Mouse (Mus musculus) lung, postnatal 10 days (tissue): ENCODE data around the gene Rapgef3.

Experiments used
- DNase-seq: peaks from one replicate; pipeline ENCODE4 v3.0.0; 2021

Rapgef3 gene

DNA sequence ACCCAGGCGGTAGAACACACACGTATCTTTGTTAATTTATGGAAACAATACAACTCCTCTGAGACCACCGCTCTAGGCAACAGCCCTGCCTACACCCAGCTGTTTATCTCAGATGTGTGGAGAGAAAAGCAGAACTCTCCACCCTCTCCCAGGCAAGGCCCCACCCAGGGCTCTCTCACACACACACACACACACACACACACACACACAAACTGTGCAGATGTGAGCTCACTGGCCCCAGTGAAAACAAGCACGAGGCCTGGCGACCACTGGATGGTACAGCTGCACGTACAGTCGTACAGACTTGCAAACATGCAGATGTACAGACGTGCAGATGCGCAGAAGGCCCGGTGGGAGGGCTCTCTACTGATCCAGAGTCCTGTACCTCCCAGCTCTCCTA is 22.8 kb downstream of the Rapgef3 start:
- peak; percentile 47 for DNase-seq

DNA sequence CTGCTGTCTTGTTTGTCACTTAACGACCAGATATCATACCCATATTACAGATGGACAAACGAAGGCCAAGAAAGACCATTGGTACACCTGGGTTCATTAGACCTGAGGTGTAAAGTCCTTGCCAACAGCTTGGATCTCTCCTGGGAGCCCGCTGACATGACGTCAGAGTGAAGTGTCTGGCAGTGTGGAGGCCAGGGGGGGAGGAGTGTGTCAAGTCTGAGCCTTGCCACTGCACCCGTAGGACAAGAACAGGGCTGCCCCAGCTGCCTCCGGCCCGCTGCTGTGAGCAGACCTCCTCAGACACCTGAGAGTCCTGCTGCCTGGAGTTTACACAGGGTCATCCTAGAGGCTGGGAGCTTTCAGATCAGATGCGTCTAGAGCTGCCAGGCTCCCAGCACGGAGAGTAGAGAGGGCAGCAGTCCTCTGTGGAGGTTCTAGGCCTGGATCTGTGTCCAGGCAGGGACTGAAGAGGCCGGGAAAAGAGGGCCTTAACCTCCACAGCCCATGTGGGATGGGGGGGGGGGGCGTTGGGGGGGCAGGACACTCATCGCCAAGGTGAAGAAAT is 23.7 kb downstream of the Rapgef3 start:
- no peak for DNase-seq

DNA sequence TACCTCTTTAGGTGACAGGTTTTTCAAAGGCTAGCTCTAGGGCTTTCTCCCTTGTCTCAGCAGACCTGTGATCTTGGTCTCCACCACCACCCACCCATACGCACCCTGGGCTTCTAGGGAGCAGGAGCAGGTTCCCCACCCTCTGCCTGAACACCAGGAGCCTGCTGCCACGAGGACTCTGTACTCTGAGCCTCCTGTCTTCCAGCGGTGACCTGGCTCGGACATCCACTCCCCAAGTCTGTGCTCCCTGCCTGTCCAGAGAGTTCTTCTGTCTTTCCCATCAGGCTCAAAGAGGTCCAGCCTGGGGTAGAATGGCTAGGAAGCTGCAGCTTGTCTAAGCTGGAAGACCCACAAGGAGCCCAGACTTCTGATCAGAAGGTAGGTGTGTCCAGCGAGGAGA is 24.6 kb downstream of the Rapgef3 start:
- no peak for DNase-seq

DNA sequence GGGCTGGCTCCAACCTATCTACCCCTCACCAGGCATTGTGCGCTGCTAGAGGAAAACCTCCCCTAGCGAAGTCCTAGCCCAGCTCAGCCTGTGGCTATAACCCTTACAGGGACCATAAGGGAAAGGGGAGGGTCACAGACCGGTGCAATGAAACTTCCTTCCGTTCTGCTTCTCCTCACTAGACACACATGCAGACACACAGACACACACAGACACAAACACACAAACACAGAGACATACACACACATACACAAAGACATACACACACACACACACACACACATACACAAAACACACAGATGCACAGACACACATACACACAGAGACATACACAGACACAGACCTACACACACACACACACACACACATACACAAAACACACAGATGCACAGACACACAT is 25.2 kb downstream of the Rapgef3 start:
- DNase-seq: no peak

DNA sequence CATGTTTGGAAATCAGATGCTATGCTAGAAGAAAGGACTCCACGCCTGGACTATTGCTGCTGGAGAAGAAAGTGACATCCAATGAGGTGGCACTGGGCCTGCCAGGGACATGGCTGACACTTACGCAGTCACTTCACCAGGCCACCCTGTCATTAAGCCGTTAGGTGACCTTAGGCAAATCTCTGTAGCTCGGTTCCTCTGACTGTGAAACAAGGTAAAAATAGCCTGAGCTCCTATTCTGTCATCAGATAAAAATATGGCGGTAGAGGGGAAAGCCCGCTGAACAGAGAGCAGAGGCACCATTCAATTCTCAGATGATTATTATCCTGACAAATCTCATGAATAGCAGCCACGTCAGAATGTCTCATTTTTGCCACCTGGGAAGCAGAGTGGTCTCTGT is 25.7 kb downstream of the Rapgef3 start:
- no peak for DNase-seq

DNA sequence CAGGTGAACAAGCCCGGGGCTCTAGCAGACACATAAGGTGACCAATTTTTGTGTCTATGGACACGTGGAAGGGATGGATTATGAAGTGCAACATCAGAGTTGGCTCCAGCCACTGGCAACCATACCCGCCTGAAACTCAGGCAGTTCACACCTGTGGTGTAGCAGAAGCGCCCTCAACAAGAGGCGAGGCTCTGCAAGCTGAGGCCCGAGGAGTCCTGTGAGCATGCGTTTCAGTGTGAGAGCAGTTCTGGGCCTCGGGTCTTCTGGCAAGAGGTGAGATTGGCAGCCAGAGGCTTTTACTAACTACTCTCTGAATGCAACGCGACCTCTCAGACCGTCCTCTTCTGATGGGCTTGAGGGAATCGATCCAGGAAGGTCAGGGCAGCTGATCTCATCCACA is 26.1 kb downstream of the Rapgef3 start:
- DNase-seq: no peak

DNA sequence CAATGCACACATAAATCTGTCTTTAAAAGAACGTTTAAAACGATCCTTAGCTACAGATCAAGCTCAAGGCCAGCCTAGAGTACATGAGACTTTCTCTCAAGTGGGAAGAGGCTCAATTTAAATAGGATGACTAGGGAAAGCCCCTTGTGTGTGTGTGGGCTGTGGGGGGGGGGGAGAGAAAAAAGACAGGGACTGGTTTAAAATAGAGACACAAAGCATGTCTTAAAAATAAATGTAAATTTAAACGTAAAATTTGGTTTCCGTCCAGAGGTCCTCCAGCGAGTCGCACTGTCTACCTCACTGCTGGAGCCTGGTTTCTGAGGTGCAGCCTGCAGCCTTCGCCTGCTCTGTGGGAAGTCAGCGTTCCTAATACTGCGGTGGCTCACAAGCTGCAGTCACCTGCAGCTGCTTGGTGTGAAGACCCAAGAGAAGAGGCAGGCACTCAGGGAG is 27.5 kb downstream of the Rapgef3 start:
- no peak for DNase-seq

DNA sequence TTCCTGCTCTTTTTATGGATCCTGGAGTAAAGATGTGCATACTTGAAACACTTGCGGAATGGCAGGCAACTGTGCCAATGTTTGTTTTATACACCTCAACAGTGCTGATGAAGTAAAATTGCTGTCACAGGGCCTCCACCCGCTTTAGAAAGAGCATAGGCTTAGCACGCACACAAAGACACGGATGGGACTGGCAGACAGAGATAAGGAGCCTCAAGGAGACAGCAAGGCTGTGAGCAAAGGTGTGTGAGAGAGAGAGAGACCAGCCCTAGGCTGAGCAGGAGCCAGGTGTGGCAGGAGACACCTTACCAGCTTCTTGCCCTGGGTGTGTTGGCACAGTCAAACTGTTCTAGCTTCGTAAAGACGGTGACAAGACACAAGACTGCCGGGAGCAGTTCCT is 28.8 kb downstream of the Rapgef3 start:
- no peak for DNase-seq

DNA sequence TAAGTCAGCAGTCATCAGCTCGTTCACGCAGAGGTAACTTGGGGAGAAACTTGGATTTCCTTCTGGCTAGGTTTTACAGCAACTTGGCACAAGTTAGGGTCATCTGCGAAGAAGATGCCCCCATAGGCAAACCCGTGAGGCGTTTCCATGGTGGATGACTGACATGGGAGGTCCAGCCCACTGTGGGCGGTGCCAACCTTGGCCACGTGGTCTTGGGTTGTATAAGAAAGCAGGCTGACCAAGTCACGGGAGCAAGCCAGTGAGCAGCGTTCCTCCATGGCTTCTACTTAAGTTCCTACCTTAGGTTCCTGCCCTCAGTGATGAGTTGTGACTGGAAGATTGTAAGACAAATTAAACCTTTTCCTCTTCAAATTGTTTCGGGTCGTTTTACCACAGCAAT is 35.8 kb downstream of the Rapgef3 start:
- DNase-seq: no peak

DNA sequence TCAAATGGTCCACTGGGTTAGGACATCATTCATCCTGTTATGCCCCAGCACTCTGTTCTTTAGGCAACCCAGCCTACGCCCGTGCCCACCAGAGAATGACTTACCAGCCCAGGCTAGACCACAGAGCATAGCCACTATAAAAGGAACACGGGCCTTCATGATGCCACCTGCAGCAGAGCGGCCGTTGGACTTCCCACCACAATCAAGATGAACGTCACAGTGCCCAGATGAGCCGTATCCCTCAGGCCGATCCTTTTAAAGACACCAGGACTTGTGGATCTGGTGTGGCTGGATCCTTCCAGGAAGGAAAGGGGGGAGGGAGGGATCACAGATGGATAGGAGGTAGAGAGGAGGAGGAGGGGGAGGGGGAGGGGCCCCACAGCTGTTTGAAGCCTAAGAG is 36.7 kb downstream of the Rapgef3 start, which contains the start of gene Endou:
Endou (minus strand) TSS at position 229 of the 400 bp plus-strand sequence.
- no peak for DNase-seq

DNA sequence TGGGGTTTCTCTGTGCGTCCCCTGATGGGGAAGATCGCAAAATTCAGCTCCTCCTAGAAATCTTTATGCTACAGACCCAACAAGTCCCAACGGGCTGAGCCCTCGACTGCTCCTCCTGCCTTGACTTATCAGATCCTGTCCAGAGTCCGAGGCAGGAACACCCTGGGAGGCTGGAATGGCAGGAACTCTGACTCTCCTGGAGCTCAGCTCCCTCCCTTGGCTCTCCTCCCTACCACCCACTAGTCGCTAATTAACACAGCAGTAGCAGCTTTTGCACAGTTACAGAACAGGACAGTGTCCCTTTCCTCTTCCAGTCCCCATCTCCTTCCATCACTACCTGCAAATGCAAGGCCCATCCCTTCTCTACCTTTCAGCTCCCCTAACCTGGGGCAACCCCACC is 37.4 kb downstream of the Rapgef3 start:
- DNase-seq: no peak

DNA sequence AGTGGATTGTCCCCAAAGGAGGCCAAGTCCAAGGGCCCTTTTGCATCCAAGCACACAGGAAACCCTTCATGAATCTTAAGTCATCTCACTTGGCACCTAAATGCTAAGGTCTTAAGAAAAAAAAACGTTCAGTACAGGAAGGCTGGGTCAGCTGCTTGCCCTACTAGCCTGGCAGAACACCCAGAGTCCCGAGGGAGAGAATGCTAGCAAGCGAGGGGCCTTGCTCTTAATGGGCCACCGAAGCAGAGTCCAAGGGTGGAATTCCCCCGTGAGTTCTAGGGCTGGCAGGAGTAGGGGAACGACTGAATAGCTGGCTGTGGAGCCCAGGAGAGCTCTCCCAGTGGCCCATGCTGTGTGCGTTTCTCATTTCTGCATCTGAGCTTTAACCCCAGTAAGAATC is 39.0 kb downstream of the Rapgef3 start:
- DNase-seq: no peak

DNA sequence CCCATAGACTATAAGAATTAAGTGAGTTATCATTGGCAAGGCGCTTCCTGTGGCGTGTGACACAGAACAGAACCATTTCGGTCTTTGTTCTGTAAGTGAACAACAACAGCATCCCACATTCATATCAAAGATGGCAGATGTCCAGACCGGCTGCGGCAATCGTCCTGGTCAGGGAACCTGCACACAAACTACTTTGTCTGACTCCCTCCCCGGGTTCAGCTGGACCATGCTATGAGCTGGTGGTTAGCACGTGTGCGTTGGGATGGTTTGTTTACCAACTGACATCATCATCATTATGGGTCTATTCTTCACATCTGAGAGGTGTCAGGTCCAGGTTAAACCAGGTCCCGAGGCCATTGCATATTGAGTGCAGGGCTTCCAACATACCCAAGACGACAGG is 39.4 kb downstream of the Rapgef3 start:
- DNase-seq: no peak

DNA sequence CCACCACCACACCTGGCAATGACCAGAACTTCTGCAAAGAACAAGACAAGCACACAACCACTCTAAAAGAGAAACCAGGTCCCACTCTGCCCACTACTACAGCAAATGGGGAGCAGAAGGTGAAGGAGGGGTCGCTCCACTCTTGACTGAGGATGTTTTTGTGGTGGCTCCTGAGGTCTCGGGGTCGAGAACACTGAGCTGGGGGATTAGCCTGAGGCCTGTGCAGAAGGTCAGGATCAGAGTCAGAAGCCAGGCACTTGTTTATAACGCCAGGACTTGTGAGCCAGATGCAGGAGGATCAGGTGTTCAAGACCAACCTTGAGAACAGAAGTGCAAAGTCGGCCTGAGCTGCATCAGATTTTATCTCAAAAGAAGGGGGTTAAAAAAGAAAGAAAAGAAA is 40.3 kb downstream of the Rapgef3 start:
- DNase-seq: no peak

DNA sequence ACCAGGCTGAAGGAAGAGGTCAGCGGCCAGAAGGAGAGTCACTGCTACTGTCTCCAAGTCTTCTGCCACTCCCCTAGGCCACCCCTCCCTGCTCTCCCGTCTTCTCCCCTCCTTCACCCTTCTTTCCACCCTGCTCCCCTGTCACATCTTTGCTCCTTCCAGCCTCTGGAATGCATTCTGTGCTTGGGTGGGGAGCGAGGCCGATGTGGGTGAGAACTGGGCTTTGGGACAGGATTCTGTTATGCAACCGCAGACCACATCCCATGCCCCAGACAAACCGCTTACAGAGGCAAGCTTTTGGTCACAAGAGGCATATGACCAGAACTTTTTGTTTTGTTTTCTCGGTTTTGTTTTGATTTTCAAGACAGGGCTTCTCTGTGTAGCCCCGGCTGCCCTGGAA is 40.7 kb downstream of the Rapgef3 start:
- DNase-seq: peak; percentile 74

DNA sequence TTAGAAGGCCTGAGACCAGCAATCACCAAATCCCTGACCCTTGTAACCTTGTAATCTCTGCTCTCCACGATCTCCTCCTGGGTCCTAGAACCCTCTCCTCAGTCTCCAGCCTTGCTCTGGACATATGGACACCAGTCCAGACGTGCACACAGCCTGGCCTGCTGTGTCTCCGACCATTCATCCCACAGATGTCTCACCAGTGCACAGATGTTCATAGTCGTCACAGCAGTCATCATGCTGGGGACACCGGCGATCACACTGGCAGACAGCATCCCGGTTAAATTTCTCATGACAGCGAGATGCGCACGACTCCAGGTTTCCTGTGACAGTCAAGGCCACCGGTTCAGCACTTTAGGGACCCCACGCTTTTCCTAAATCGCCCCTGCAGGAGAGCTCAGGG is 41.5 kb downstream of the Rapgef3 start:
- no peak for DNase-seq

DNA sequence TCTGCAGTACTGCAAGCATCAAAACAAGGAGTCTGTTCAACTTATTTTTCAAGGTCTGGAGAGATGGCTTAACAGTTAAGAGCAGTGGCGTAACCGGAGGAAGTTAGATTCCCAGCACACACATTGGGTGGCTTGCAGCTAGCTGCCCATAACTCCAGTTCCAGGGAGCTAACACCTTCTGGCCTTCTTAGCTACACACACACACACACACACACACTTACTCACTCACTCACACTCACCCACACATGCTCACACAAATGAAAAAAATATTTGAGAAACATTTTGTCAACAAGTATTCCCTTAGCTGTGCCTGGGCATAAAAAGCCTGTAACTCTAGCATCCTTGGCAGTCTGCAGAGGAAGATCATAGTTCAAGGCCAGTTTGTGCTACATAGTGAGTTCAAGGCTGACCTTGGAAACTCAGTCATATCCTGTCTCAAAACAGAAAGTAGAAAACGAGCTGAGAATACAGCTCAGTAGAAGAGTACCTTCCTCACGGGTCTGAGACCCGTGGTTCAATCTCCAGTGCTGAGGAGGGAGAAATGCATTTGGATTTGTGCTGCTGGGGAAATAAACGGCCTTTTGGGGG is 42.5 kb downstream of the Rapgef3 start:
- no peak for DNase-seq

DNA sequence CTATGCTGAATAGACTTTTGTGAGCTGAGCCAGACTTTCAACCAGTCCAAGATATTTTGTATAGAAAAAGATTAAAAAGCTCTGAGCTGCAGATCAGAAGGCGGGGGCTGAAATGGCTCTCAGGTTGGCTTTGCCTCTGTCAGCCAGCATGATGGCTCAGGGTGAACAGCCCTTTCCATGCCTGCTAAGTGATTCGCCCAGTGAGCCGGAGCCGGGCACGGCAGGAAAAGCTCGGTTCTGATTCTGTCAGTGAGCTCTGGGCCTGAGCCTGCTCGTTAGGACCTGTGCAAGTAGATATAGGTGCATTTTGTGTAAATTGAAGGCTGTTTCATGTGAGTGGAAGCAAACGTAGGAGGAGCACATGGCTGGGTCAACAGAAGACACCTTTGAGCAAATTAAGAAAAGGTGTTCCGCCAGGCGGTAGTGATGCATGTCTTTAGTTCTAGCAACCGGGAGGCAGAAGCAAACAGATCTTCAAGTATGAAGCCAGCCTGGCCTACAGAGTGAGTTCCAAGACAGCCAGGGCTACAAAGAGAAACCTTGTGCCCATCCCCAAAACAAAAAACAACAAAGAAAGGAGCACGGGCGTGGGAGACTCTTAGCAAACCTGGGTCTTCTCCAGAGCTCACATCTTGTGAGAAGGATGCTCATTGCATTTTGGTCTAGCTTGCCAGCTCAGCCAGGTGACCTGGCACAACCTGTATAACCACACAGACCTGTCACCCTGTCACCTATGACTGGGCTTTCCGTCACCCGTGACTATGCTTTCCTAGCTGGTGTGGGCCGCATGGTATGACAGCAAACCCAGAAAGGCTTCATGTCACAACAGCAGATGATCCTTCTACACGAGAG is 43.2 kb downstream of the Rapgef3 start:
- no peak for DNase-seq

DNA sequence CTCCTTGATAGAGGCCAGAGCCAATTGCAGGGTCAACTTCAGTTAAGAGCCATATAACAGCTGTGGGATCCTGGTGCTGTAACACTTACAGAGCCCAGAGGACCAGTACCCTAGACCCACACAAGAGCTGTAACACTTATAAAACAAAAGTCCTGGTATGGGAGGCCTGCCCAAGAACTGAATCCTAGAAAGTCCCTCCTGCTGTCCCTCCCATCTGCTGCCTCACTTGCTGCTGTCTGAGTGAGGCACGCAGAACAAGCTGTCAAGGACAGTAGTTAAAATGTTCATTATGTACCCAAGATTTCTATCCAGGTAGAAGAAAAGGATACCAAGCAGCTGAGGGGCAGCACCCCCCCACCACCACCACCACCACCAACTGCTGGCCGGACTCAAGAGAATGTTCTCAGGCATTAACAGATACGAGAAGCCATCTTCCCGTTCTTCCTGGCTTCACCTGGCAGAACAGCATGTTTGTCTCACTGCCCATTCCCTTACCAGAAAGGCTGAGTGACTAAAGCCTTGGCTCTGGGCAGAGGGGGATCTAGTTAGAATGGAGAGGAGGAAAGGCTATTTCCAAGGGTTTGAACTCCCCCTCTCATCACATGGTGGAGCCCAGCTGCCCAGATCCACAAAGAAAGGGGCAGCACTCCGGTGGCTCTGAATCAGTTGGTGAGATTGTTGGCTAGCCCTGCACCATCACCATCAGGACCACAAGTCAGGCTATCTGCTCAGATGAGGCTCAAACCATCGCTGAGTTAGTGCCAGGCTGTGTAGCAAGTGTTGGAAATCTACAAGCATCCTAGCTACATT is 44.0 kb downstream of the Rapgef3 start:
- no peak for DNase-seq

DNA sequence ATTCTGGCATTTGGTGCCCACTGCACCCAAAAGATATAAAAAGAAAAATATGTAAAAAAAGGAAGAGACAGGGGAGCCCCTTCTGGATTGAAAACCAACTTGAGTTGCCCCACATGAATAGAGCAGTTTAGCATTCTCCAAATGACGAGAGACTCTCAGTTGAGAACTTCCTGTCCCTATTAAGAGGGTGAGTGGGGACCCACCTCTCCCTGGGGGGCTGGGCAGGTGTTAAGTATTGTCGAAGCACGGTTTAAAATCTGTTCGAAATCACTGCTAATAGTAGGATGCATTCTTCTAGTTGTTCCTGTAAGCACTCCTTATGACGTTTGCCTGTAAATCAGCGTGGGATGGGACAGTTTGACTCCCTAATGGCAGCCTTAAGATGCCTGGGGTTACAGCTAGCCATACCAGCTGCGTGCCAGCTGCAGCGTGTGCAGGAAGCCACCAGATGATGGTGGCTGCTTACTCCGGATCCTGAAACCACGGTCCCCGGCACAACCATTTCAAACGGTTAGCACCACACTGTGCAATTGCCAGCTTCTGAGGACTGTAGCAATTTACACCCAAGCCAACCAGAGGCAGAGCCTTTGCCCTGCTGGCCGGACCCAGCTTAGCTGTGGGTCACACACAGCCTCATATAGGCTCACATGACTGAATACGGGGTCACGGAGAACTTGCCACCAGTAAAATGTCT is 46.6 kb downstream of the Rapgef3 start:
- DNase-seq: no peak

DNA sequence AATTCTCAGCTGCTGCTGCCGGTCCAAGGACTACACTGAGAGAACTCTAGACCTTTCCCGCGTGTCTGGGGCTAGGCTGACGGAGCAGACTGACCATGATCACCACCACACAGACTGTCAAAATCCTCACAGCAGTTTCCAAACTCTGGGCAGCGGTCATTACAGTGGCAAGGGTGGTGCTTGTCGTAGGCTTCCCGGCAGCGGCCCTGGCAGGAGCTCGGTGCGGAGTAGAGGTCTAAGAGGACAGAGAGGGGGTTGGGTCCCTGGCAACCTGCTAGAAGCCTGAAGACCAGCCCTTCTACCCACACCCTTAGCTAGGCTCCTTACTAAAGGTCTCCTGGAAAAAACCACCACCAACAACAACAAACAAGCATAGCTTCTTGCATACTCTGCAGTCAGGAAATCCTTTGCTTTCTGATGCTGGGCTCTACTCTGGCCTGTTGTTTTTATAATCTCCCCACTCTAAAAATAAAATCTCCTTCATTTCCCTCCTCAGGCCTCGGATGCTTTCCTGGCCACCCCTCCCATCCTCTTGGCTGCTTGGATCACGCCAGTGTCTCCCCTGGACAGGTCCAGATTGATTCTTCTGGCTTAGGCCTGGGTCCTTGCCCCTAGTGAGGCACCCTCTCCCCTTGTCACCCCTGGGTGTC is 47.6 kb downstream of the Rapgef3 start:
- DNase-seq: peak; percentile 54

DNA sequence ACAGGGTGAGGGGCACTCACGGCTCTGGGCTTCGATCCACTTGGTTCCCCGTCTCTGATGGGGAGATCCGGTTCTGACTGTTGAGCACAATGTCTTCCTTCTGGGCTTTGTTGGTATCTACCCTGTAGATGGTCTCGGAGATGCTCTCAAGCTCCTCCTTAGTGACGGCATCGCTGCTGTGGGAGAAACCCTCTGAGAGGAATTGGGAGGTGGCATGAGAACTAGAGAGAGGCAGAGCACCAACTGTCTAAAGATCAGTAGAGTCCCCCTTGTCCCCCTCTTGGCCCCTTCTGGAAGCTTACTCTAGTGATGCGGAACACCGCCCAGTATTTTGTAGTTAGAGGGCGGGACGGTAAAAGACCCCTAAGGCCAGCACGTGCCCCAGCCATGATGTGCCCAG is 48.3 kb downstream of the Rapgef3 start:
- DNase-seq: no peak
